Mouse (Mus musculus): ENCODE measurements around the gene Drp2. TPM values are rescaled to one million over a fixed set of nuclear protein-coding genes. Genes with fewer than 3 reads are reported as not detected.

Gene Drp2
- polyA plus RNA-seq (2014; fragmentation: Nextera tagmentation; extraction: Ambion mirVana) = 2.2 and 2.8 TPM in 2 replicates

DNA sequence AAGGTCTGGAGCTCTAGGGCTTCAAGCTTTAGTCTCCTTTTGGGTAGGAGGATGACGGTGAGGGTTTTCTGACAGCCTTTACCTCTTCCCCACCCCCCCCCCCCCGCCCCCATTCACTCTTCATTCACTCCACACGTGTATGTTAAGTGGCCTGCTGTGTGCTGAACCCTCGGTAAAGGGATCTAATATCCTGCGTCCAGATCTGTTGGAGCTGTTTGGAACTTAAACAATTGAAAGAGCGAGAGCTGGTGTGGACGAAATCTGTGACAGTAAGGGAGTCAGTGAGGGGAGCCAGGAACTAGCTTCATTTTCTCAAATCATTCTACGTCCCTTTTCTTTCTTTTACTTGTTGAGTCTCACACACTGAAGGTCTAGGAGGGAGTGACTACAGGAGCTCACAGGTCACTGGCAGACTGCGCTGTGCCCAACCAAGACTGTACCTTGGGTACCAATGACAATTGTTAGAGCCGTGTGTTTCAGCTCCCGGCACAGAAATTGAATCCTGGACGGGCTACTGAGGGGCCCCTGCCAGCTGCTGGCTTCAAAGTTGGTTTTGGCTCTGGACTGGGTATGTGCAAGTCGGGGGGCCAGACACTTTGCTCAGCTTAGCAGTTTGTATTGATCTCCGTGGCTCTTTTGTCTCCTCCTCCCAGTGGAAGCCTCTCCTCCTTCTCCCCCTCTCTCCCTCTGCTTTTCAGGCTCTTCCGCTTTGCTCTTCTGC, at the start of gene Drp2:
Gene Drp2, plus strand, starts transcription at position 689 of the 721 bp plus-strand sequence.
- H3K9ac ChIP-seq (replicated peaks; ENCODE audit: low read depth, low read length) = no peak within 1 kb of the TSS
- no peak within 1 kb of the TSS for H3K27ac ChIP-seq (ENCODE audit: low read length)
- peak within 1 kb of the TSS; percentile 46 for H3K4me2 ChIP-seq (replicated peaks; ENCODE audit: low read depth, low read length)
- no peak for ATAC-seq (ENCODE audit: insufficient number of reproducible peaks, insufficient read depth, low FRiP score, low read depth)
- H3K27me3 ChIP-seq (ENCODE audit: control insufficient read depth, insufficient read depth, low read length) = no peaks in the 10 kb centered on the region
- no peaks in the 10 kb centered on the region for H3K4me1 ChIP-seq (ENCODE audit: control insufficient read depth, insufficient read depth, low read length)
- no peaks in the 10 kb centered on the region for H3K9me3 ChIP-seq (ENCODE audit: control insufficient read depth, low read depth, low read length)
- WGBS = 34% methylated on average over 15 of the region's 15 CpGs
- no peaks in the 10 kb centered on the region for H3K36me3 ChIP-seq (ENCODE audit: control insufficient read depth, insufficient read depth, low read length)
- peak within 1 kb of the TSS; percentile 28 for H3K4me3 ChIP-seq (ENCODE audit: low read depth, low read length)

- 79% methylated on average over 4 of the region's 4 CpGs for WGBS
- no peak overlapping the region for H3K4me2 ChIP-seq (replicated peaks; ENCODE audit: low read depth, low read length)
- no peak for ATAC-seq (ENCODE audit: insufficient number of reproducible peaks, insufficient read depth, low FRiP score, low read depth)
These were observed 45.0 kb upstream of the Drp2 start for GRCm38 (mm10) chrX:134359336-134359735.

GRCm38 (mm10) chrX:134362156-134362555, 42.2 kb upstream of the Drp2 start:
- Histone ChIP-seq H3K27me3 (ENCODE audit: control insufficient read depth, insufficient read depth, low read length) (no peaks in the 10 kb centered on the region), H3K9ac (replicated peaks; ENCODE audit: low read depth, low read length) (no peak overlapping the region), H3K9me3 (ENCODE audit: control insufficient read depth, low read depth, low read length) (no peaks in the 10 kb centered on the region), H3K36me3 (ENCODE audit: control insufficient read depth, insufficient read depth, low read length) (no peaks in the 10 kb centered on the region; the same call in 1 of the 2 replicates), H3K4me1 (ENCODE audit: control insufficient read depth, insufficient read depth, low read length) (no peaks in the 10 kb centered on the region), H3K4me3 (ENCODE audit: low read depth, low read length) (no peak overlapping the region), H3K27ac (ENCODE audit: low read length) (no peak overlapping the region), H3K4me2 (replicated peaks; ENCODE audit: low read depth, low read length) (no peak overlapping the region)
- ATAC-seq (ENCODE audit: insufficient number of reproducible peaks, insufficient read depth, low FRiP score, low read depth) = no peak
- 88% methylated on average over 4 of the region's 4 CpGs for whole genome bisulfite sequencing

More at GRCm38 (mm10) chrX:134359336-134359735, 45.0 kb upstream of the Drp2 start:
- no peaks in the 10 kb centered on the region; the same call in 1 of the 2 replicates for H3K36me3 ChIP-seq (ENCODE audit: control insufficient read depth, insufficient read depth, low read length)
- no peak overlapping the region for H3K27ac ChIP-seq (ENCODE audit: low read length)
- no peaks in the 10 kb centered on the region for H3K27me3 ChIP-seq (ENCODE audit: control insufficient read depth, insufficient read depth, low read length)
- no peak overlapping the region for H3K4me3 ChIP-seq (ENCODE audit: low read depth, low read length)
- no peak overlapping the region for H3K9ac ChIP-seq (replicated peaks; ENCODE audit: low read depth, low read length)
- H3K4me1 ChIP-seq (ENCODE audit: control insufficient read depth, insufficient read depth, low read length) = no peaks in the 10 kb centered on the region
- H3K9me3 ChIP-seq (ENCODE audit: control insufficient read depth, low read depth, low read length) = no peaks in the 10 kb centered on the region

- WGBS = 76% methylated on average over 1 of the region's 1 CpGs
- no peaks in the 10 kb centered on the region for H3K4me1 ChIP-seq (ENCODE audit: control insufficient read depth, insufficient read depth, low read length)
- no peak overlapping the region for H3K4me2 ChIP-seq (replicated peaks; ENCODE audit: low read depth, low read length)
- ATAC-seq (ENCODE audit: insufficient number of reproducible peaks, insufficient read depth, low FRiP score, low read depth) = no peak
- H3K9me3 ChIP-seq (ENCODE audit: control insufficient read depth, low read depth, low read length) = no peaks in the 10 kb centered on the region
- H3K36me3 ChIP-seq (ENCODE audit: control insufficient read depth, insufficient read depth, low read length) = no peaks in the 10 kb centered on the region; the same call in 1 of the 2 replicates
- no peak overlapping the region for H3K4me3 ChIP-seq (ENCODE audit: low read depth, low read length)
- no peaks in the 10 kb centered on the region for H3K27me3 ChIP-seq (ENCODE audit: control insufficient read depth, insufficient read depth, low read length)
- H3K9ac ChIP-seq (replicated peaks; ENCODE audit: low read depth, low read length) = no peak overlapping the region
- H3K27ac ChIP-seq (ENCODE audit: low read length) = no peak overlapping the region
These were observed 38.9 kb upstream of the Drp2 start for GRCm38 (mm10) chrX:134365421-134365820.

GRCm38 (mm10) chrX:134366547-134366946, 37.8 kb upstream of the Drp2 start:
- H3K4me3 ChIP-seq (ENCODE audit: low read depth, low read length) = no peak overlapping the region
- H3K36me3 ChIP-seq (ENCODE audit: control insufficient read depth, insufficient read depth, low read length) = no peaks in the 10 kb centered on the region; the same call in 1 of the 2 replicates
- no peak overlapping the region for H3K9ac ChIP-seq (replicated peaks; ENCODE audit: low read depth, low read length)
- no peaks in the 10 kb centered on the region for H3K4me1 ChIP-seq (ENCODE audit: control insufficient read depth, insufficient read depth, low read length)
- no peak overlapping the region for H3K27ac ChIP-seq (ENCODE audit: low read length)
- H3K27me3 ChIP-seq (ENCODE audit: control insufficient read depth, insufficient read depth, low read length) = no peaks in the 10 kb centered on the region
- 81% methylated on average over 3 of the region's 3 CpGs for WGBS
- H3K9me3 ChIP-seq (ENCODE audit: control insufficient read depth, low read depth, low read length) = no peaks in the 10 kb centered on the region
- H3K4me2 ChIP-seq (replicated peaks; ENCODE audit: low read depth, low read length) = no peak overlapping the region
- no peak for ATAC-seq (ENCODE audit: insufficient number of reproducible peaks, insufficient read depth, low FRiP score, low read depth)

DNA sequence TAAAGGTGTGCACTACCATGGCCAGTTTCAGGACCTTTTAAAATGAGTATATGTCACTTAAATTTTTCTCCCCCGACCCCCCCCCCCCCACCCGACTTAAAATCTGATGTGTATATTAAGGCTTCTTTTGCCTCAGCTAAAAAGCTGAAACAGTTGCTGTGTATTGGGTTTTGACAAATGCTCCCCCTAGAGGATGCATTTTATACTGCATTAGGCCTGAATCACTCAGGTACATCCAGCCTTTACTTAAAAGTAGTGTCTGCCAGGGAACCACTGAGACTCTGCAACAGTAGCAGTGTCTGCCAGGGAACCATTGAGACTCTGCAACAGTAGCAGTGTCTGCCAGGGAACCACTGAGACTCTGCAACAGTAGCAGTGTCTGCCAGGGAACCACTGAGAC, 33.1 kb upstream of the Drp2 start:
- WGBS = 3% methylated on average over 2 of the region's 2 CpGs
- Histone ChIP-seq H3K9me3 (ENCODE audit: control insufficient read depth, low read depth, low read length) (no peaks in the 10 kb centered on the region), H3K4me1 (ENCODE audit: control insufficient read depth, insufficient read depth, low read length) (no peaks in the 10 kb centered on the region), H3K9ac (replicated peaks; ENCODE audit: low read depth, low read length) (no peak overlapping the region), H3K36me3 (ENCODE audit: control insufficient read depth, insufficient read depth, low read length) (no peaks in the 10 kb centered on the region), H3K27me3 (ENCODE audit: control insufficient read depth, insufficient read depth, low read length) (no peaks in the 10 kb centered on the region), H3K27ac (ENCODE audit: low read length) (no peak overlapping the region), H3K4me2 (replicated peaks; ENCODE audit: low read depth, low read length) (no peak overlapping the region), H3K4me3 (ENCODE audit: low read depth, low read length) (no peak overlapping the region)
- ATAC-seq (ENCODE audit: insufficient number of reproducible peaks, insufficient read depth, low FRiP score, low read depth) = no peak

DNA sequence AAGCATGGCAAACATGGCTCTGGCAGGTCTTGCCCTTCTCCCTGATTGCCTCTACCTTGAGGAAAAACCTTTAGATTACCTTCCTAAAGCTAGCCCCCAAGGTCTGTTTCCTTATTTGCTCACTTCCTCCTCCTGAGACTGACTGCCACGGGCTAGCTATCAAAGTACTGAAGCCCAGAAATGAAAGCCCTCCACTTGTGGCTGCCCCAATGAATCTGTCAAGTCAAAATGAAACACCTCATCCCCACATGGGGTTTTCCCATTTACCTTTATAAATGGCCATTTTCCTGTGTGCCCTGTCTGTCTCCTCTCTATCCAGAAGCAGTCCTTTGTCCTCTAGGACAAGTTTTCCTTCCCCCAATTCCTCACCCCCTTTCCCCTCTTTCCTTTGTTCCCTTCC, 30.2 kb upstream of the Drp2 start:
- H3K4me3 ChIP-seq (ENCODE audit: low read depth, low read length) = no peak overlapping the region
- no peaks in the 10 kb centered on the region for H3K9me3 ChIP-seq (ENCODE audit: control insufficient read depth, low read depth, low read length)
- no peak overlapping the region for H3K4me2 ChIP-seq (replicated peaks; ENCODE audit: low read depth, low read length)
- no peaks in the 10 kb centered on the region for H3K27me3 ChIP-seq (ENCODE audit: control insufficient read depth, insufficient read depth, low read length)
- WGBS = 67% methylated on average over 1 of the region's 1 CpGs
- no peaks in the 10 kb centered on the region for H3K4me1 ChIP-seq (ENCODE audit: control insufficient read depth, insufficient read depth, low read length)
- no peaks in the 10 kb centered on the region for H3K36me3 ChIP-seq (ENCODE audit: control insufficient read depth, insufficient read depth, low read length)
- no peak overlapping the region for H3K27ac ChIP-seq (ENCODE audit: low read length)
- no peak for ATAC-seq (ENCODE audit: insufficient number of reproducible peaks, insufficient read depth, low FRiP score, low read depth)
- no peak overlapping the region for H3K9ac ChIP-seq (replicated peaks; ENCODE audit: low read depth, low read length)

DNA sequence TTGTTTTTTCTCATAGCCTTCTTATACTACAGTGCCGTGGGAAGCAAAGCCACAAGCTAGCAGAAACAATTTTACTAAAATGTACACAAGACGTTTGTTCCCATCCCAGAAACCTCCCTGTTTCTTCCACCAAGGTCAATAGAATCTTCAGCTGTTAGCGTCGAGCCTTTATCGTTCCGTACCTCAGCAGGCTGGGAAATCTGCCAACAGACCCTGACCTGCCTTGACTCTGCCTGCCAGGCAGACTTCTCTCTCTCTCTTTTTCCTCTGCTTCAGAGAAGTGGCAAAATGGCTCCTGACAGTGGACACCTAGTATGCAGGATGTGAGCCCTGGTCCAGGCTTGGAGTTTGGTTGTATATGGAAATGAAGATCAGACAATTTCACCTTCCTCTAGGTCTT, 19.5 kb upstream of the Drp2 start:
- no peak overlapping the region for H3K4me3 ChIP-seq (ENCODE audit: low read depth, low read length)
- WGBS = 73% methylated on average over 6 of the region's 6 CpGs
- H3K4me2 ChIP-seq (replicated peaks; ENCODE audit: low read depth, low read length) = no peak overlapping the region
- no peaks in the 10 kb centered on the region for H3K9me3 ChIP-seq (ENCODE audit: control insufficient read depth, low read depth, low read length)
- H3K27ac ChIP-seq (ENCODE audit: low read length) = no peak overlapping the region
- no peaks in the 10 kb centered on the region for H3K27me3 ChIP-seq (ENCODE audit: control insufficient read depth, insufficient read depth, low read length)
- ATAC-seq (ENCODE audit: insufficient number of reproducible peaks, insufficient read depth, low FRiP score, low read depth) = no peak
- H3K36me3 ChIP-seq (ENCODE audit: control insufficient read depth, insufficient read depth, low read length) = no peaks in the 10 kb centered on the region
- H3K4me1 ChIP-seq (ENCODE audit: control insufficient read depth, insufficient read depth, low read length) = no peaks in the 10 kb centered on the region
- H3K9ac ChIP-seq (replicated peaks; ENCODE audit: low read depth, low read length) = no peak overlapping the region

DNA sequence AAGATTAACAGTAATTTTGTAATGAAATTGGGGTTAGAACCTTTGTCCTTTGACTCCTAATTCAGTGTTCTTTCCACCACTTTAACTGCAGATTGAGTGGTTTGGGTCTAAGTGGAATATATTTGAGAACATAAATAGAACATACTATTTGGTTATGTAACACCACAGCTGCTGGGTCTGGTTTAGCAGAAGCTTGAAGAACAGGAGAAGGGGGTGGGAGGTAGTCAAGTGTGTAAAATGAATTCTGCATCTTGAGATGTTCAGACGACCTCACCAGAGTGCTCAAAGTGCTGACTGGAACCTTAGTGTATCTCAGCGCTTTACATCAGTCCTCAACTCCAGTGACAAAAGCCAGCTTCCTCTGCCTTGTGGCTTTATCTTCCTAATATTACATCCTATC, 5.4 kb upstream of the Drp2 start:
- Histone ChIP-seq H3K9ac (replicated peaks; ENCODE audit: low read depth, low read length) (no peak overlapping the region), H3K9me3 (ENCODE audit: control insufficient read depth, low read depth, low read length) (no peaks in the 10 kb centered on the region), H3K4me1 (ENCODE audit: control insufficient read depth, insufficient read depth, low read length) (no peaks in the 10 kb centered on the region), H3K4me3 (ENCODE audit: low read depth, low read length) (no peak overlapping the region), H3K27ac (ENCODE audit: low read length) (no peak overlapping the region), H3K4me2 (replicated peaks; ENCODE audit: low read depth, low read length) (no peak overlapping the region), H3K36me3 (ENCODE audit: control insufficient read depth, insufficient read depth, low read length) (no peaks in the 10 kb centered on the region), H3K27me3 (ENCODE audit: control insufficient read depth, insufficient read depth, low read length) (no peaks in the 10 kb centered on the region)
- 64% methylated on average over 2 of the region's 2 CpGs for WGBS
- no peak for ATAC-seq (ENCODE audit: insufficient number of reproducible peaks, insufficient read depth, low FRiP score, low read depth)
